Mouse (Mus musculus) ES-E14 (cell line): ENCODE results near the gene Exosc5.

Experiments used
- CHD2 ChIP-seq: IDR thresholded peaks from 2 replicates; pipeline ENCODE4 v1.6.1; 2014; ENCODE audit warnings: mild to moderate bottlenecking, low read depth, low read length, inconsistent platforms
- HCFC1 ChIP-seq: IDR thresholded peaks from 2 replicates; pipeline ENCODE4 v1.6.1; 2012; ENCODE audit warnings: low read length, inconsistent platforms, borderline replicate concordance; ENCODE audit not compliant: insufficient read depth
- ZC3H11A ChIP-seq: IDR thresholded peaks from 2 replicates; pipeline ENCODE4 v1.6.1; 2012; ENCODE audit warnings: low read depth, mild to moderate bottlenecking, inconsistent platforms, low read length, borderline replicate concordance

DNA sequence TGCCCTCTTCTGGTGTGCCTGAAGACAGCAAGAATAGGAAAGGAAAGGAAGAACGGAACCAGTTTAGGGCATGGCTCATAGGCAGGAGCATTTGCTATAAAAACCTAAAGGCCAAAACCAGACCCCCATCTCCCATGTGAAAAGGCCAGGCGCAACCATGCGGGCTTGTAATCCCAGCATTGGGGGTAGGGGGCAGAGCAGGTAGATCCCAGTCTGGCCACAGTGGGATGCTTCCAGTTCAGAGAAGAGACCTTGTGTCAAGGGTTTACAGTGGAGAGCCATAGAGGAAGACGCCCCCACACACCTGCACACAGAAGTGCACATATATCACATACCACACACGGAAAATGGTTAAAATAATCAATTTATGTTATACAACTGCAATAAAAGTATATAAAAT is 44.9 kb upstream of the Exosc5 start:
- no peak for TF ChIP-seq CHD2
- TF ChIP-seq HCFC1 = no peak
- no peak for TF ChIP-seq ZC3H11A
